ENCODE assay signal across 23 mouse cellular contexts in the genomic region with DNA sequence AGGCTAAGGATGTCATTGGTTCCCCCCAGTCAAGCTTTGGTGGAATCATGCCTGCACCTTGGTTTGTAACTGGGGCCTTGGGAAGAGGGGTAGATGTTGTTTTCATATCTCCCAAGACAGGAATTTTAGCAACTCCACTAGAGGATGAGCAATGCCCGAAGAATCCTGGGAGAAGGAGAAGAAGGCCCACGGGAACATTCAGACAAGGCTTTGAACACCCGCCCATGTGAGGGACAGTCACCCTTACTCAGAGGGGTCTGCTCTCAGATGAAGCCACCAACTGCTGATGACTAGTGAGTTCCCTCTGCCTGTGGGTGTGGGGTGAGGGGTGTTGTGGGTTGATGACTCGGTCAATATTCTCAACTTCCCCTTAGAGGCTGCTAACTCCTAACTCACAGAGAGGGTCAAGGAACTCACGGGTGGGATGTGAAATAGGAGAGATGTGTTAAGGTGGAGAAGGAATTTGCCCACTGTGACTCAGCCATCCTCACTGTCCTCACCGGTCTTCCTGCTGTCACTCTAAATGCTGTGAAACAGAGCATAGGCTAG. TPM values are rescaled to one million over a fixed set of nuclear protein-coding genes. Genes with fewer than 3 reads are reported as not detected.
A peak's percentile ranks its signal among the peaks of the same experiment; 100 is the strongest.
DNase-seq lines count a peak whose midpoint lies in the region; ATAC-seq and TF ChIP-seq lines count a peak whose summit lies in the region.
"Had no signal": no experiment of that assay in that cellular context is flagged by ENCODE, and none has a peak within 500 bp of the region (broad histone marks: within the 10 kb centered on the region; RNA-seq: fewer than 3 reads in every experiment).

No protein-coding gene starts in this region.

- peak overlapping the region; percentile 6; the same call in 1 of the 2 replicates for H3K4me3 ChIP-seq in testis, adult 2 months (ENCODE audit: control insufficient read depth, low read depth, low read length)
- H3K4me3 ChIP-seq in bone marrow, adult 2 months (replicated peaks; ENCODE audit: control insufficient read depth, low read depth, low read length): no peak overlapping the region
- no peak overlapping the region for H3K4me3 ChIP-seq in liver, postnatal 0 days (ENCODE audit: low read depth, low read length)
- no peak overlapping the region for H3K4me3 ChIP-seq in hindbrain, embryonic 10.5 days
- H3K4me3 ChIP-seq in gastrocnemius, adult 2 months: no peak overlapping the region
- H3K4me3 ChIP-seq: embryonic facial prominence, embryonic 15.5 days; heart, embryonic 15.5 days; hindbrain, embryonic 13.5 days; limb, embryonic 13.5 days; lung, embryonic 15.5 days had no signal

- 0 out of 2 replicates have a peak, but pooled peaks have one; percentile 19 for ATAC-seq in liver, postnatal 0 days
- ATAC-seq: activated CD4-positive, CD25-positive, alpha-beta regulatory T cell, adult 4 months; forebrain, embryonic 14.5 days; Patski had no signal

- no peak overlapping the region for H3K4me2 ChIP-seq in liver, postnatal 0 days (ENCODE audit: low read depth, low read length)
- H3K4me2 ChIP-seq: embryonic facial prominence, embryonic 15.5 days; heart, embryonic 15.5 days; hindbrain, embryonic 13.5 days; limb, embryonic 13.5 days; lung, embryonic 15.5 days had no signal

- no peak for TF ChIP-seq CTCF in testis, adult 2 months (IDR thresholded peaks at IDR 0.05; ENCODE audit: control insufficient read depth, insufficient read depth, insufficient replicate concordance, low read depth, low read length)
- no peak for TF ChIP-seq CTCF in bone marrow, adult 2 months (IDR thresholded peaks at IDR 0.05; ENCODE audit: control insufficient read depth, insufficient read depth, low read length)
- no peak for TF ChIP-seq CTCF in liver, postnatal 0 days (IDR thresholded peaks at IDR 0.05; ENCODE audit: low read depth)
- no peak for TF ChIP-seq CTCF in gastrocnemius, adult 2 months (IDR thresholded peaks at IDR 0.05)

- no peak overlapping the region for H3K9ac ChIP-seq in liver, postnatal 0 days (replicated peaks)
- H3K9ac ChIP-seq: embryonic facial prominence, embryonic 15.5 days; heart, embryonic 15.5 days; hindbrain, embryonic 13.5 days; limb, embryonic 13.5 days; lung, embryonic 15.5 days had no signal

- no peaks in the 10 kb centered on the region for H3K9me3 ChIP-seq in liver, postnatal 0 days (ENCODE audit: low read length)
- H3K9me3 ChIP-seq in hindbrain, embryonic 10.5 days: no peaks in the 10 kb centered on the region
- H3K9me3 ChIP-seq: embryonic facial prominence, embryonic 15.5 days; heart, embryonic 15.5 days; hindbrain, embryonic 13.5 days; limb, embryonic 13.5 days; lung, embryonic 15.5 days had no signal

- intact Hi-C loops in gastrocnemius, adult 2 months (cut with DNase I): loop anchor here (10.0 kb wide), 1 partner anchor 1372 kb away; no protein-coding TSS in a partner anchor

- DNase-seq in testis, postnatal 14 days (ENCODE audit: low spot score): no peak
- no peak for DNase-seq in liver, postnatal 0 days
- no peak for DNase-seq in cerebellum, adult 8-10 months
- no peak for DNase-seq in hindbrain, embryonic 10.5 days (ENCODE audit: low spot score)
- no peak for DNase-seq in gastrocnemius, adult 2 months
- DNase-seq: adrenal gland, postnatal 14 days; cerebellum, adult 2 months; embryo, embryonic 11 days; heart, adult 18-20 months; kidney, adult 9 months; kidney, postnatal 4 days; right cerebral cortex, postnatal 14 days; thymus, postnatal 14 days had no signal

- no peak for TF ChIP-seq EP300 in liver, postnatal 0 days (IDR thresholded peaks at IDR 0.05; ENCODE audit: low read depth)

- no peak overlapping the region for H3K27ac ChIP-seq in testis, adult 2 months (ENCODE audit: control insufficient read depth, insufficient read depth, low read depth, low read length)
- H3K27ac ChIP-seq in bone marrow, adult 2 months (ENCODE audit: control insufficient read depth, insufficient read depth, low read depth, low read length, poor library complexity): peak overlapping the region; percentile 31
- no peak overlapping the region for H3K27ac ChIP-seq in liver, postnatal 0 days (ENCODE audit: low read depth)
- H3K27ac ChIP-seq in hindbrain, embryonic 10.5 days: no peak overlapping the region
- H3K27ac ChIP-seq in gastrocnemius, adult 2 months: no peak overlapping the region
- H3K27ac ChIP-seq: embryonic facial prominence, embryonic 15.5 days; heart, embryonic 15.5 days; hindbrain, embryonic 13.5 days; limb, embryonic 13.5 days; lung, embryonic 15.5 days had no signal

- H3K27me3 ChIP-seq in testis, adult 2 months (ENCODE audit: control insufficient read depth, insufficient read depth, low read length): no peaks in the 10 kb centered on the region
- H3K27me3 ChIP-seq in liver, postnatal 0 days (ENCODE audit: insufficient read depth, low read length): no peaks in the 10 kb centered on the region
- no peaks in the 10 kb centered on the region for H3K27me3 ChIP-seq in hindbrain, embryonic 10.5 days (ENCODE audit: insufficient read depth, poor library complexity, severe bottlenecking)
- H3K27me3 ChIP-seq: embryonic facial prominence, embryonic 15.5 days; heart, embryonic 15.5 days; hindbrain, embryonic 13.5 days; limb, embryonic 13.5 days; lung, embryonic 15.5 days; Patski had no signal

- WGBS in bone marrow, adult 2 months: 27% methylated on average over 6 of the region's 6 CpGs
- WGBS in liver, postnatal 0 days (ENCODE audit: insufficient replicate concordance): 50% methylated on average over 6 of the region's 6 CpGs
- 87% methylated on average over 6 of the region's 6 CpGs for WGBS in hindbrain, embryonic 10.5 days

- H3K4me1 ChIP-seq in testis, adult 2 months (ENCODE audit: control insufficient read depth, insufficient read depth, low read length): no peaks in the 10 kb centered on the region
- peaks cover 5% of the 10 kb centered on the region; the same call in 1 of the 2 replicates for H3K4me1 ChIP-seq in bone marrow, adult 2 months (ENCODE audit: control insufficient read depth, insufficient read depth, low read length)
- peaks cover 7% of the 10 kb centered on the region; the same call in 1 of the 2 replicates for H3K4me1 ChIP-seq in liver, postnatal 0 days (ENCODE audit: insufficient read depth)
- H3K4me1 ChIP-seq in hindbrain, embryonic 10.5 days (replicated peaks): no peaks in the 10 kb centered on the region
- H3K4me1 ChIP-seq: embryonic facial prominence, embryonic 15.5 days; heart, embryonic 15.5 days; hindbrain, embryonic 13.5 days; lung, embryonic 15.5 days had no signal

- H3K36me3 ChIP-seq in testis, adult 2 months (ENCODE audit: control insufficient read depth, insufficient read depth, low read length): no peaks in the 10 kb centered on the region
- no peaks in the 10 kb centered on the region for H3K36me3 ChIP-seq in liver, postnatal 0 days (replicated peaks; ENCODE audit: insufficient read depth, low read length)
- no peaks in the 10 kb centered on the region for H3K36me3 ChIP-seq in hindbrain, embryonic 10.5 days
- H3K36me3 ChIP-seq: embryonic facial prominence, embryonic 15.5 days; heart, embryonic 15.5 days; hindbrain, embryonic 13.5 days; limb, embryonic 13.5 days; lung, embryonic 15.5 days had no signal

- no peak for TF ChIP-seq POLR2A in testis, adult 2 months (IDR thresholded peaks at IDR 0.05; ENCODE audit: control insufficient read depth, low read depth, low read length)
- no peak for TF ChIP-seq POLR2A in bone marrow, adult 2 months (IDR thresholded peaks at IDR 0.05; ENCODE audit: borderline replicate concordance, control insufficient read depth, low read depth, low read length)

RNA-seq across cellular contexts. Expression of a gene that starts 22.8 kb away (rescaled TPM):
- polyA plus RNA-seq in testis, adult 2 months (2012; rRNA removed): 0.67 and 1.1 TPM in 2 replicates
- polyA plus RNA-seq in bone marrow, adult 2 months (2011; ENCODE audit: insufficient read depth, insufficient read length, low replicate concordance, missing spikeins): 5.3 and 6.4 TPM in 2 replicates
- 0.40 and 0.45 TPM in 2 replicates for polyA plus RNA-seq in liver, postnatal 0 days (2015; fragmentation: Nextera tagmentation; extraction: Ambion mirVana)
- polyA plus RNA-seq in hindbrain, embryonic 10.5 days (2016; fragmentation: Nextera tagmentation; extraction: Ambion mirVana): 1.1 and 1.4 TPM in 2 replicates
- total RNA-seq in gastrocnemius, adult 2 months (2021): 1 to 10 TPM; 1.1 to 1.8 TPM
